Mouse (Mus musculus) ES-E14 (cell line): ENCODE data around the gene Ccn6.

Source experiments
- CHD2 ChIP-seq: IDR thresholded peaks from 2 replicates; pipeline ENCODE4 v1.6.1; 2014; ENCODE audit warnings: mild to moderate bottlenecking, low read depth, low read length, inconsistent platforms
- HCFC1 ChIP-seq: IDR thresholded peaks from 2 replicates; pipeline ENCODE4 v1.6.1; 2012; ENCODE audit warnings: low read length, inconsistent platforms, borderline replicate concordance; ENCODE audit not compliant: insufficient read depth
- MAFK ChIP-seq: IDR thresholded peaks from 2 replicates; pipeline ENCODE4 v1.6.1; 2014; ENCODE audit warnings: mild to moderate bottlenecking, low read depth, low read length, inconsistent platforms; ENCODE audit not compliant: insufficient read depth
- ZC3H11A ChIP-seq: IDR thresholded peaks from 2 replicates; pipeline ENCODE4 v1.6.1; 2012; ENCODE audit warnings: low read depth, mild to moderate bottlenecking, inconsistent platforms, low read length, borderline replicate concordance
- ZNF384 ChIP-seq: IDR thresholded peaks from 2 replicates; pipeline ENCODE4 v1.6.1; 2012; ENCODE audit warnings: low read depth, low read length, inconsistent platforms

GRCm38 (mm10) chr10:39202490-39202889 is 38.9 kb upstream of the Ccn6 start:
- TF ChIP-seq MAFK, result no peak
- TF ChIP-seq ZNF384, result no peak
- TF ChIP-seq CHD2, result no peak
- TF ChIP-seq HCFC1, result no peak
- no peak for TF ChIP-seq ZC3H11A
